Mouse (Mus musculus) ES-E14 (cell line): ENCODE data around the gene Rpa1. TPM values are rescaled to one million over a fixed set of nuclear protein-coding genes. Genes with fewer than 3 reads are reported as not detected.

Experiments used
- DNase-seq: peaks from one replicate; pipeline ENCODE4 v3.0.0-alpha.2; 2013; ENCODE audit warnings: low read depth, low spot score
- H3K27ac ChIP-seq: 2 replicates; pipeline ENCODE4 v1.5.1; 2012; ENCODE audit warnings: low read depth, mild to moderate bottlenecking, low read length, moderate library complexity, mixed read lengths; ENCODE audit not compliant: poor library complexity, insufficient read depth, severe bottlenecking
- H3K36me3 ChIP-seq: 2 replicates; pipeline ENCODE4 v1.6.1; 2012; ENCODE audit warnings: mild to moderate bottlenecking, low read length, moderate library complexity, mixed read lengths; ENCODE audit not compliant: control insufficient read depth, poor library complexity, insufficient read depth, severe bottlenecking
- H3K4me1 ChIP-seq, 2 experiments: fragments of 150-350 bp in 1 of 2; sonication (generic) in 1 of 2; 2 replicates each; pipeline ENCODE4 v1.6.1; 2012; ENCODE audit warnings: low read length in 2 of 2, mild to moderate bottlenecking in 1 of 2, mixed read lengths in 1 of 2; ENCODE audit not compliant: control insufficient read depth in 2 of 2, insufficient read depth in 2 of 2, poor library complexity in 1 of 2
- H3K4me3 ChIP-seq, 2 experiments: fragments of 150-350 bp in 1 of 2; sonication (generic) in 1 of 2; 2 replicates each; pipeline ENCODE4 v1.5.1; 2012; ENCODE audit warnings: low read length in 2 of 2, low read depth in 1 of 2, mild to moderate bottlenecking in 1 of 2, mixed read lengths in 1 of 2; ENCODE audit not compliant: insufficient read depth in 1 of 2, poor library complexity in 1 of 2, severe bottlenecking in 1 of 2
- H3K9ac ChIP-seq: 2 replicates; pipeline ENCODE4 v1.6.1; 2012; ENCODE audit warnings: low read depth, mild to moderate bottlenecking, low read length, mixed read lengths; ENCODE audit not compliant: poor library complexity, insufficient read depth, severe bottlenecking
- H3K9me3 ChIP-seq: fragments of 150-350 bp; sonication (generic); 2 replicates; pipeline ENCODE4 v1.6.1; 2012; ENCODE audit warnings: low read depth, mild to moderate bottlenecking, low read length; ENCODE audit not compliant: control insufficient read depth, insufficient read depth
- CHD2 ChIP-seq: IDR thresholded peaks from 2 replicates; pipeline ENCODE4 v1.6.1; 2014; ENCODE audit warnings: mild to moderate bottlenecking, low read depth, low read length, inconsistent platforms
- HCFC1 ChIP-seq: IDR thresholded peaks from 2 replicates; pipeline ENCODE4 v1.6.1; 2012; ENCODE audit warnings: low read length, inconsistent platforms, borderline replicate concordance; ENCODE audit not compliant: insufficient read depth
- MAFK ChIP-seq: IDR thresholded peaks from 2 replicates; pipeline ENCODE4 v1.6.1; 2014; ENCODE audit warnings: mild to moderate bottlenecking, low read depth, low read length, inconsistent platforms; ENCODE audit not compliant: insufficient read depth
- ZC3H11A ChIP-seq: IDR thresholded peaks from 2 replicates; pipeline ENCODE4 v1.6.1; 2012; ENCODE audit warnings: low read depth, mild to moderate bottlenecking, inconsistent platforms, low read length, borderline replicate concordance
- ZNF384 ChIP-seq: IDR thresholded peaks from 2 replicates; pipeline ENCODE4 v1.6.1; 2012; ENCODE audit warnings: low read depth, low read length, inconsistent platforms
- in situ Hi-C, 2 experiments: fragments of 600-800 bp; cut with MboI; formaldehyde crosslinking; loops; one replicate each; pipeline ENCODE4 v1.15.1; 2025; ENCODE audit warnings: low sequenced_read_pairs in 2 of 2, inconsistent platforms in 1 of 2; ENCODE audit not compliant: unreplicated experiment in 2 of 2
- total RNA-seq: library from RNA; depleted of rRNA; stranded (reverse); fragments of 300-350 nt; gene quantifications from 2 replicates; pipeline ENCODE4 v1.2.3, GENCODE M21; 2012; rRNA removed

Gene Rpa1
- total RNA-seq, 1 experiment = 317 TPM

DNA sequence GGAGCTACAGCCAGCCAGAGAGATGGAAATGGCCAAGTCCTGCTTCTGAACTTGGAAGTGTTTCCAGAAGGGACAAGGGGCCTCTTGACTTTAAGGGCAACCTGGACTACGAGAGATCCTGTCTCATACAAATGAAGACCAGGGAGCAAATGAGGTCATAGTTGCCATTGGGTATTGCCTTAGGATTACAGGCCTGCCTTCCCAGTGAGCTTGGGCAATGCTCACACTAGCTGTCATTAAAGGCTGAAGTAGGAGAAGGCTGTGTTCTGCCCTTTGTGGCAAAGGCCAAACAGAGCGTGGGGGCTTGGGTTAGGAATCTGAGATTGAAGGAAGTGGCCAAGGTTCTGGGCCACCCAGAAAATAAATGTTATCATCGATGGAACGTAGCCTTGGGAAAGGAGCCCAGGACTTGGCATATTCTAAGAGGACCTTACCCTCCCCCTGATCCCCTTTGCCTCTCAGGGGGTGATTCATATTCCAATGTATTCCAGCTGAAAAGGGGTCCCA is 97.1 kb downstream of the Rpa1 start:
- TF ChIP-seq HCFC1 (no peak), CHD2 (no peak), ZC3H11A (no peak)
- DNase-seq = no peak
- H3K36me3 ChIP-seq = no peaks in the 10 kb centered on the region
- in situ Hi-C loops = no loop called here
- H3K4me3 ChIP-seq = no peak overlapping the region
- no peak overlapping the region for H3K9ac ChIP-seq
- H3K27ac ChIP-seq = no peak overlapping the region
- peaks cover 6 to 21% of the 10 kb centered on the region in 2 experiments for H3K4me1 ChIP-seq
- no peaks in the 10 kb centered on the region for H3K9me3 ChIP-seq

DNA sequence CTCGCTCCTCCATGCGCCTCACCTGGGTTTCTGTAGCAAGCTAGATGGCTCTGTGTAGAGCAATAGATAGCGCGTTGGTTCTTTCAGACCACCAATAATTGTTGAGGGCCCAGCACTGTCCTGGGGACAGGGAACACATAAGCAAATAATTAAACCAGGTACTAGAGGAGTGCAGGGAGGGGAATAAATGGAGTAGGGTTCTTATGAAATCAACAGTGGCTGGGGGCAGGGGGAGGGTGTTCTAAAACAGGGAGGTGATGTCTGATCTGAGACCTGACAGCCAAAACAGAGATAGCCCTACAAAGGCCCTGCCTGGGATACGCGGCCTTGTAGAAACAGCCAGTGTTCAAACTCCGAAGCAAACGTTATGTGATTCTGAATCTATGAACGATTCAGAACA is 98.5 kb downstream of the Rpa1 start:
- Histone ChIP-seq H3K9ac (no peak overlapping the region), H3K4me1 (peaks cover 6 to 27% of the 10 kb centered on the region in 2 experiments), H3K27ac (no peak overlapping the region), H3K36me3 (no peaks in the 10 kb centered on the region), H3K9me3 (no peaks in the 10 kb centered on the region), H3K4me3 (no peak overlapping the region)
- DNase-seq = no peak
- TF ChIP-seq ZNF384 (no peak), ZC3H11A (no peak), HCFC1 (no peak), MAFK (no peak), CHD2 (no peak)
- in situ Hi-C loops = no loop called here

Other genes with a start within 250 kb of the Rpa1 start
- gene Hic1, start 178.8 kb downstream of the Rpa1 start, total RNA-seq = 1.4 and 2.1 TPM in 2 replicates
- gene Ovca2, start 169.5 kb downstream of the Rpa1 start, total RNA-seq = 11.7 and 14.8 TPM in 2 replicates
- gene Dph1, start 157.1 kb downstream of the Rpa1 start, total RNA-seq = 32.8 and 43.6 TPM in 2 replicates
- 1.0 and 1.1 TPM in 2 replicates for gene Rtn4rl1, start 154.5 kb downstream of the Rpa1 start, total RNA-seq
- gene Smyd4, start 109 bp upstream of the Rpa1 start, total RNA-seq = 27.0 and 28.3 TPM in 2 replicates
- 20.3 and 24.7 TPM in 2 replicates for gene Serpinf1, start 74.4 kb upstream of the Rpa1 start, total RNA-seq
- gene Serpinf2, start 91.3 kb upstream of the Rpa1 start, total RNA-seq = 0.27 TPM in 1 of 2 replicates, not detected in the other
- 8.5 and 11.8 TPM in 2 replicates for gene Wdr81, start 106.4 kb upstream of the Rpa1 start, total RNA-seq
- gene Tlcd2, start 113.4 kb upstream of the Rpa1 start, total RNA-seq = 5.9 and 6.6 TPM in 2 replicates
- 256 and 338 TPM in 2 replicates for gene Prpf8, start 138.5 kb upstream of the Rpa1 start, total RNA-seq
- gene Rilp, start 161.8 kb upstream of the Rpa1 start, total RNA-seq = 0.79 and 0.89 TPM in 2 replicates
- gene Scarf1, start 165.2 kb upstream of the Rpa1 start, total RNA-seq = 3.1 and 4.3 TPM in 2 replicates
- 24.8 and 32.5 TPM in 2 replicates for gene Slc43a2, start 183.4 kb upstream of the Rpa1 start, total RNA-seq
- gene Pitpna, start 239.8 kb upstream of the Rpa1 start, total RNA-seq = 31.3 and 40.3 TPM in 2 replicates